Mouse (Mus musculus): ENCODE measurements around the gene Tceal7.

- no peak for TF ChIP-seq POLR2A (IDR thresholded peaks at IDR 0.05; ENCODE audit: low read depth, low read length)
- no peak for TF ChIP-seq CTCF (IDR thresholded peaks at IDR 0.05; ENCODE audit: borderline replicate concordance, insufficient read depth, low read length)
These were observed 31.0 kb downstream of the Tceal7 start for GRCm38 (mm10) chrX:136245521-136246071.
